ENCODE assay signal across 8 mouse cellular contexts in the genomic region with DNA sequence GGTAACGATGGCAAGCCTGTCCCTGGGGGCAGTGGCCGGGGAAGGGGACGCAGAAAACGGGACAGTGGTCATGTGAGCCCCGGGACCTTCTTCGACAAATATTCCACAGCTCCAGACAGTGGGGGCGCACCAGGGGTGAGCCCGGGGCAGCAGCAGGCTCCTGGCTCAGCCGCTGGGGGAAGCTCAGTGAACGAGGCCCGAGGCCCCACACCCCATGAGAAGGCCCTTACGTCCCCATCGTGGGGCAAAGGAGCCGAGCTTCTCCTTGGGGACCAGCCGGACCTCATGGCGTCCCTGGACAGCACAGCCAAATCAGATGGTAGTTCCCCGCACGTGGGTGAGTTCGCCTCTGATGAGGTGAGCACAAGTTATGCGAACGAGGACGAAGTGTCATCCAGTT. TPM values are rescaled to one million over a fixed set of nuclear protein-coding genes. Genes with fewer than 3 reads are reported as not detected.
DNase-seq lines count a peak whose midpoint lies in the region; ATAC-seq and TF ChIP-seq lines count a peak whose summit lies in the region.

No protein-coding gene starts in this region.

- 64% methylated on average over 21 of the region's 22 CpGs for WGBS in kidney, postnatal 0 days
- WGBS in kidney, adult 2 months: 78% methylated on average over 22 of the region's 22 CpGs
- WGBS in embryonic facial prominence, embryonic 15.5 days: 36% methylated on average over 22 of the region's 22 CpGs
- WGBS in hindbrain, postnatal 0 days: 20% methylated on average over 22 of the region's 22 CpGs
- WGBS in neural tube, embryonic 11.5 days: 28% methylated on average over 22 of the region's 22 CpGs

- H3K4me1 ChIP-seq in kidney, postnatal 0 days (replicated peaks; ENCODE audit: insufficient read depth, low read length): peaks cover 32% of the 10 kb centered on the region; the same call in 1 of the 2 replicates
- no peaks in the 10 kb centered on the region for H3K4me1 ChIP-seq in kidney, adult 2 months (ENCODE audit: control insufficient read depth, insufficient read depth, low read length)
- peaks cover 63% of the 10 kb centered on the region for H3K4me1 ChIP-seq in embryonic facial prominence, embryonic 15.5 days
- H3K4me1 ChIP-seq in hindbrain, postnatal 0 days (ENCODE audit: insufficient read depth, low read length): peaks cover 24% of the 10 kb centered on the region
- peaks cover 68% of the 10 kb centered on the region for H3K4me1 ChIP-seq in neural tube, embryonic 11.5 days (ENCODE audit: control insufficient read depth, insufficient read depth, low read length)

- H3K9me3 ChIP-seq in kidney, postnatal 0 days (replicated peaks; ENCODE audit: low read length): no peaks in the 10 kb centered on the region
- no peaks in the 10 kb centered on the region for H3K9me3 ChIP-seq in embryonic facial prominence, embryonic 15.5 days (replicated peaks)
- H3K9me3 ChIP-seq in hindbrain, postnatal 0 days (ENCODE audit: low read length): no peaks in the 10 kb centered on the region
- no peaks in the 10 kb centered on the region for H3K9me3 ChIP-seq in neural tube, embryonic 11.5 days (ENCODE audit: control insufficient read depth, low read length)

- H3K9ac ChIP-seq in kidney, postnatal 0 days (ENCODE audit: low read depth, low read length): no peak overlapping the region
- peak overlapping the region; percentile 97 for H3K9ac ChIP-seq in embryonic facial prominence, embryonic 15.5 days
- H3K9ac ChIP-seq in hindbrain, postnatal 0 days (replicated peaks; ENCODE audit: low read length): peak overlapping the region; percentile 85
- peak overlapping the region; percentile 96 for H3K9ac ChIP-seq in neural tube, embryonic 11.5 days (ENCODE audit: low read length)

- H3K4me2 ChIP-seq in kidney, postnatal 0 days (ENCODE audit: low read length): peak overlapping the region; percentile 99
- H3K4me2 ChIP-seq in embryonic facial prominence, embryonic 15.5 days (replicated peaks): peak overlapping the region; percentile 82
- H3K4me2 ChIP-seq in hindbrain, postnatal 0 days (ENCODE audit: low read depth, low read length): peak overlapping the region; percentile 96
- H3K4me2 ChIP-seq in neural tube, embryonic 11.5 days (ENCODE audit: low read depth): peak overlapping the region; percentile 97

- H3K27me3 ChIP-seq in kidney, postnatal 0 days (ENCODE audit: insufficient read depth, low read length): peaks cover 37% of the 10 kb centered on the region
- peaks cover 2% of the 10 kb centered on the region; the same call in 1 of the 2 replicates for H3K27me3 ChIP-seq in kidney, adult 2 months (replicated peaks; ENCODE audit: control insufficient read depth, insufficient read depth, low read length)
- no peaks in the 10 kb centered on the region for H3K27me3 ChIP-seq in embryonic facial prominence, embryonic 15.5 days
- H3K27me3 ChIP-seq in hindbrain, postnatal 0 days (ENCODE audit: insufficient read depth, low read length): no peaks in the 10 kb centered on the region
- 0 out of 2 replicates have a peak, but pooled peaks cover 3% of the 10 kb centered on the region for H3K27me3 ChIP-seq in neural tube, embryonic 11.5 days (ENCODE audit: control insufficient read depth, insufficient read depth, low read length)

- no peak for TF ChIP-seq CTCF in kidney, postnatal 0 days (IDR thresholded peaks at IDR 0.05; ENCODE audit: low read depth)
- no peak for TF ChIP-seq CTCF in kidney, adult 2 months (conservative IDR thresholded peaks at IDR 0.05; ENCODE audit: insufficient read depth, insufficient read length, low read depth, low read length)
- TF ChIP-seq CTCF in hindbrain, postnatal 0 days (IDR thresholded peaks at IDR 0.05; ENCODE audit: low read depth): no peak

- no peak for TF ChIP-seq POLR2A in kidney, adult 2 months (IDR thresholded peaks at IDR 0.05; ENCODE audit: low read depth, low read length)

- no peak for ATAC-seq in kidney, postnatal 0 days (replicated peaks; ENCODE audit: low FRiP score, low read depth)
- no peak for ATAC-seq in embryonic facial prominence, embryonic 15.5 days (ENCODE audit: insufficient number of reproducible peaks, low FRiP score, low TSS enrichment, low read depth)
- no peak for ATAC-seq in hindbrain, postnatal 0 days
- no peak for ATAC-seq in neural tube, embryonic 11.5 days (ENCODE audit: insufficient read depth, low FRiP score, low TSS enrichment)

- 0 out of 2 replicates have a peak overlapping the region, but pooled peaks have one; percentile 74 for H3K4me3 ChIP-seq in kidney, postnatal 0 days (replicated peaks; ENCODE audit: low read depth, low read length)
- no peak overlapping the region for H3K4me3 ChIP-seq in kidney, adult 2 months (ENCODE audit: insufficient read depth, low read depth, low read length)
- peak overlapping the region; percentile 85 for H3K4me3 ChIP-seq in embryonic facial prominence, embryonic 15.5 days (replicated peaks)
- H3K4me3 ChIP-seq in hindbrain, postnatal 0 days (ENCODE audit: low read length): peak overlapping the region; percentile 88
- H3K4me3 ChIP-seq in neural tube, embryonic 11.5 days (ENCODE audit: low read depth, low read length): peak overlapping the region; percentile 95

- H3K27ac ChIP-seq in kidney, postnatal 0 days: no peak overlapping the region
- no peak overlapping the region for H3K27ac ChIP-seq in kidney, adult 2 months (ENCODE audit: insufficient read depth, low read depth, low read length)
- H3K27ac ChIP-seq in embryonic facial prominence, embryonic 15.5 days (replicated peaks): 0 out of 2 replicates have a peak overlapping the region, but pooled peaks have one; percentile 51
- H3K27ac ChIP-seq in hindbrain, postnatal 0 days: peak overlapping the region; percentile 90; the same call in 1 of the 2 replicates
- H3K27ac ChIP-seq in neural tube, embryonic 11.5 days (ENCODE audit: low read depth, low read length): no peak overlapping the region

- DNase-seq in kidney, postnatal 0 days (ENCODE audit: low spot score): no peak
- DNase-seq in kidney, adult 2 months: no peak
- DNase-seq in hindbrain, postnatal 0 days (ENCODE audit: low spot score): no peak
- DNase-seq in neural tube, embryonic 11.5 days (ENCODE audit: low spot score): no peak
- no peak for DNase-seq in c-Kit-positive CD71-positive TER-119-positive erythroid progenitor cells, embryonic 14.5 days (ENCODE audit: low spot score)
- no peak for DNase-seq in left cerebral cortex, adult 18-20 months (ENCODE audit: low spot score in 2 of 2)
- no peak for DNase-seq in cerebellum, adult 9-11 months

- no peaks in the 10 kb centered on the region for H3K36me3 ChIP-seq in kidney, postnatal 0 days (ENCODE audit: insufficient read depth, low read length)
- H3K36me3 ChIP-seq in kidney, adult 2 months (ENCODE audit: control insufficient read depth, insufficient read depth, low read length): no peaks in the 10 kb centered on the region
- H3K36me3 ChIP-seq in embryonic facial prominence, embryonic 15.5 days: no peaks in the 10 kb centered on the region; the same call in 1 of the 2 replicates
- H3K36me3 ChIP-seq in hindbrain, postnatal 0 days (ENCODE audit: insufficient read depth, low read length): no peaks in the 10 kb centered on the region
- H3K36me3 ChIP-seq in neural tube, embryonic 11.5 days (ENCODE audit: control insufficient read depth, insufficient read depth, low read length): peaks cover 8% of the 10 kb centered on the region

RNA-seq across cellular contexts. Expression of gene Mn1, which starts 3.7 kb away (rescaled TPM):
- polyA plus RNA-seq in kidney, postnatal 0 days (2015; fragmentation: Nextera tagmentation; extraction: Ambion mirVana): 4.3 and 4.7 TPM in 2 replicates
- polyA plus RNA-seq in kidney, adult 2 months (2012; rRNA removed): 1.1 and 1.4 TPM in 2 replicates
- polyA plus RNA-seq in embryonic facial prominence, embryonic 15.5 days (2015; fragmentation: Nextera tagmentation; extraction: Ambion mirVana): 34.1 and 39.3 TPM in 2 replicates
- total RNA-seq in hindbrain, postnatal 0 days (2014; rRNA removed): 71.5 and 87.2 TPM in 2 replicates
- polyA plus RNA-seq in hindbrain, postnatal 0 days (2015; fragmentation: Nextera tagmentation; extraction: Ambion mirVana): 27.0 and 32.9 TPM in 2 replicates
- 25.6 and 27.3 TPM in 2 replicates for polyA plus RNA-seq in neural tube, embryonic 11.5 days (2014; fragmentation: Nextera tagmentation; extraction: Ambion mirVana)
- total RNA-seq in left cerebral cortex, adult 18-20 months (2021): 10 to 100 TPM; 65.8 to 70.9 TPM

Comparison
In these comparisons a context has a peak if more than half of its experiments do, and no peak if none do; other contexts are left out.
1. H3K27ac ChIP-seq: peak in embryonic facial prominence, embryonic 15.5 days (single experiment) and hindbrain, postnatal 0 days (single experiment); none in kidney, postnatal 0 days (single experiment), kidney, adult 2 months (single experiment) and neural tube, embryonic 11.5 days (single experiment).
2. Peak in every context shown above with its lines, with median percentiles within 50 percentile points of each other: H3K4me2 ChIP-seq.